Mouse (Mus musculus) cerebellum, postnatal 10 days (tissue): Measurements from ENCODE around the gene Leo1.
"Not testable (repeated sequence)": the region's sequence is repeated elsewhere in the genome, so short reads cannot be mapped to it uniquely, and the experiment has no call there.

ENCODE experiments used
- DNase-seq, 2 experiments: peaks; one replicate each; pipeline ENCODE4 v3.0.0; 2021; ENCODE audit warnings: mixed read lengths in 2 of 2

Leo1 gene

GRCm38 (mm10) chr9:75427366-75428273, 13.7 kb upstream of the Leo1 start:
- DNase-seq, result peak; percentile 84 to 88

DNA sequence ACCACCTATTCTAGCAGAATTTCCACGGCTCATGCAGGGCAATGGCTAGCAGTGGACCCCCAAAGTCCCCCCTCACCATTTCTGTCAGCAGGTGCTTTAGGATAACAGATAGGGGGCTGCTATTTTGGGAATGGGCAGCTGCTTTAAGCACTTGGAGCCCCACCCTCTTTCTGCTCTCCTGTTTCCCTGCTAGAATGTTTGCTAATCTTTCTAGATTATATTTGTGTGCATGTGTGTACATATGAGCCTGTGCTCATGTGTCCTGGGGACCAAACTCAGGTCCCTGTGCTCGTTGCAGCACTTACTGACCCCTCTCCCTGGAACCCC, 13.1 kb upstream of the Leo1 start:
- DNase-seq, result no peak

GRCm38 (mm10) chr9:75429040-75429439, 12.3 kb upstream of the Leo1 start:
- no peak for DNase-seq

DNA sequence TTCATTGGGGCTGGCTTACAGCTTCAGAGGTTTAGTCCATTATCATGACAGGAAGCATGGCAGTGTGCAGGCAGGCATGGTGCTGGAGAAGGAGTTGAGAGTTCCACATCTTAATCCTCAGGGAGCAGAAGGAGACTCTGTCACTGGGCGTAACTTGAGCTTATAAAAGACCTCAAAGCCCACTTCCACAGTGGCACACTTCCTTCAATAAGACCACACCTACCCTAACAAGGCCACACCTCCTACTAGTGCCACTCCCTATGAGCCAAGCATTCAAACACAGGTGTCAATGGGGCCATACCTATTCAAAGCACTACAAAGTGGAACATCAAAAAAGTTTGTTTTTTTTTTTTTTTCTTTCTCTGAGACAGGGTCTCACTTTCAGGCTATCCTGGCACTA, 11.7 kb upstream of the Leo1 start:
- DNase-seq, result no peak

GRCm38 (mm10) chr9:75430822-75431621, 10.3 kb upstream of the Leo1 start:
- peak; percentile 52 to 75 for DNase-seq

- no peak for DNase-seq
Measured at GRCm38 (mm10) chr9:75432694-75433093, 8.6 kb upstream of the Leo1 start.

DNA sequence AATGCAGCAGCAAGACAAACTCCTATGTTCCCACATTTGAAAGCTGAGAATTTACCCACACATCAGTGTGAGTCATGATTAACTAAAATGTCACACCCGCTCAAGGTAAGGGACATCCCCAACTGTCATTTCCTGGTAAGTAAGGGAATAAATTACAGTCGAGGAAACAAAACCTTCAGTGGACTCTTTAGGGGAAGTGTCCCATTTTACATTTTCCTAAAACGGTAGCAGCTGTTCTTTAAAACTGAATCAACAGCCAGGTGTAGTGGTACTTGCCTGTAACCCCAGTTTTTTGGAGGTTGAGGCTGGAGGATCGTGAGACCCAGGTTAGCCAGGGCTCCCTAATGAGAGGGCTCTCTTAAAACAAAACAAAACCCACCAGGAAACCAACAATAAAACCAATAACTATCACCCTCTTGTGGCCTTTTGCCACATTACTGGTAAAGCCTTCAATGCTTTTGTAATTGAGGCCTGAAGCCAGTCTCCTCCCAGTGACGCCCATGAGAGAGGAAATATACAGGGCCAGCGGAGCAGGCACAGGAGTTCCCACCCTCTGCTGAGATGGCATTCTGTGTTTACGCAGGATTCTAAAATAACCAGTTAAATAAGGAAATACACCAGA, 7.0 kb upstream of the Leo1 start:
- DNase-seq, result peak; percentile 78 to 84

DNA sequence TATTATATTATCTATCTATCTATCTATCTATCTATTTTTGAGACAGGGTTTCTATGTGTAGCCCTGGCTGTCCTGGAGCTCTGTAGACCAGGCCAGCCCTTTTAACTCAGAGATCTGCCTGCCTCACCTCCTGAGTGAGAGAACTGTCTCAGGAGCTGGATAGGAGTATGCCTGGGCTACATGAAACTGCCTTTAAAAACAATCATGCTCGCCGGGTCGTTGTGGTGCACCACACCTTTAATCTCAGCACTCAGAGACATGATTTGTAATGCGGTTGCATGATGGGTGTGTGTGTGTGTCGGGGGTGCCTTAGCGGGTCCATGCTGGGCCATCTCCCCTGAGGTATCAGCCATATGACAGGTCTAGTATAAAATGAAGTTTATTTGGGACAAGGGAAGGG, 6.5 kb upstream of the Leo1 start:
- peak; percentile 16 to 23 for DNase-seq

- DNase-seq, result no peak
Measured at GRCm38 (mm10) chr9:75435291-75435690, 6.0 kb upstream of the Leo1 start.

GRCm38 (mm10) chr9:75435918-75436317, 5.4 kb upstream of the Leo1 start:
- DNase-seq, result peak; percentile 85 to 87

DNA sequence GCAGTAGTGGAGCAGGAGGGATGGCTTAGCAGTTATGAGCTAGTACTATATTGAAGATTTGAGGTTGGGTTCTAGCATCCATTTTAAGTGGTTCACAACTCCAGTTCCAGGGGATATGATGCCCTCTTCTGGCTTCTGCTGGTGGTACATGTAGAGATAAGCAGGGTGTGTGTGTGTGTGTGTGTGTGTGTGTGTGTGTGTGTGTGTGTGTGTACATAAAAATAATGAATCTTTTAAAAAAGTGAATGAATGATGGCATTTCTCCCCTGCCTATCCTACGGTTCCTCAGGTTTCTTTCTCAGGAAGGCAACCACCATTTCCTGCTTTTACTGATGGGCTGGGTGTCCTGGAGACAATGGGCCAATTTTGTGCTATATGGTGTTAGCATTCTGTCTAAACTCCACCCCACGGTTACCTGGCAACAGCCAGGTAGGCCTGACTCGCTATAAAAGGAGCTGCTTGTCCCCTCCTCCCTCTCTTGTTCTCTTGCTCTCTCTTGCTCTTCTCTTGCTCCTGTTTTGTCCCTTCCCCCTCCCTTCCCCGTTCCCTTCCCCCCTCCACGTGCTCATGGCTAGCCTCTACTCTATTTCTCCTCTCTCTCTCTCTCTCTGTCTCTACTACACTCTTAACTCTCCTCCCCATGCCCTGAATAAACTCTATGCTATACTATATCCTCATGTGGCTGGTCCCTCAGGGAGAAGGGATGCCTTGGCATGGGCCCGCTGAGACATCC, 3.5 kb upstream of the Leo1 start:
- DNase-seq, result peak; percentile 47 to 64

DNA sequence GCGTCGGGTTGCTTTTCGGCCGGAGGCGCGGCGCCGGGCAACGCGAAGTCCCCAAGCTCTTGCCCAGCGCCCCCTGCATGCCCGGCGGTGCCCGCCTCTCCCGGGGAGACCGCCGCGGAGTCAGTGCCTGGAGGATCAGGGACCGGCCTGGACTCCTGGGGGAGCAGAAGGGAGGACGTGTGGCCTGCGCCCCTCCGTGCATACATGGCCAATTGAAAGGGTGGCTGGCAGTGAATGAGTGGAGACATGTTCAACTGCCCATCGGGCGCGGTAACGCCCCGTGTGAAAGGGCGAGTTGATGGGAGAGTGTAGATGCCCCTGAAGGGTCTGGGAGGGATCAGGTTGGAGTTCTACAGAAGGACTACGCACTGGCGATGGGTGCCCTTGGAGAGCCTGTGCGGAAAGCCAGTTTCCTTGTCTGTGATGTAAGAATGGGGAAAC, 387 bp downstream of the Leo1 start:
- no peak for DNase-seq

- DNase-seq, result no peak
Measured at GRCm38 (mm10) chr9:75444981-75445380, 3.7 kb downstream of the Leo1 start.

GRCm38 (mm10) chr9:75446574-75446973, 5.2 kb downstream of the Leo1 start:
- DNase-seq, result not testable (repeated sequence)

DNA sequence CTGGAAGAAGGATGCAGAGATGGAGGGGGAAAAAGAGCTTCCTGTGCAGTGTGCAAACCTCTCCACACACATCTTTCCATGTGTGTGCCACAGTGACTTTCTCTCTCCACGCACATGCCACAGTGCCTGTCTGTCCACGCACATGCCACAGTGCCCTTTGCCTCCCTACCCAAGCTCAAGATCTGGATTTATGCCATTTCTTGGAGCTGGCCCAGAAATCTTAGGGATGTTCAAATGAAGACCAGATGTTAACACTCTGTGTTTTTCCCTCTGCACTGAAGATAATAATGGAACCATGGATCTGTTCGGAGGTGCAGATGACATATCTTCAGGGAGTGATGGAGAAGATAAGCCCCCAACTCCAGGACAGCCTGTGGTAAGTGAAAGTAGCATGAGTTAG, 6.7 kb downstream of the Leo1 start:
- no peak for DNase-seq

DNA sequence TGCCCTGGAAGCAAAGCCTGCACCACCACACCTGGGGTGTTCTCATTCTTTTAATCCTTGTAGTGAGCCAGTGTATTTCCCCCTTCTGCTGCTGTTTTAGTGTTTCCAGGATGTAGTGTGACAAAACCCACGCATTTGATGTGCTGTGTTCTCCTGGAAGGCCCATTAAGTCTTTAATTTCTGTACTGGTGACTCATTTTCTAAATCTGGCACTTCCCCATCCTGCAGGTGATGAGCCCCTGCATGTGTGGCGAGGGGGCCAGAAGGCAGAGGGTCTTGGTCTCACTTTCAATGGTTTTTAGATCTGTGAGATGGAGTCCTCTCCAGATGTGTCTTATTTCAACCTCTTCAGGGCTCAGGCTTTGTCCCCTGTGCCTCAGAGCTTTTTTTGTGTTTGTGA, 12.7 kb downstream of the Leo1 start:
- DNase-seq, result no peak

DNA sequence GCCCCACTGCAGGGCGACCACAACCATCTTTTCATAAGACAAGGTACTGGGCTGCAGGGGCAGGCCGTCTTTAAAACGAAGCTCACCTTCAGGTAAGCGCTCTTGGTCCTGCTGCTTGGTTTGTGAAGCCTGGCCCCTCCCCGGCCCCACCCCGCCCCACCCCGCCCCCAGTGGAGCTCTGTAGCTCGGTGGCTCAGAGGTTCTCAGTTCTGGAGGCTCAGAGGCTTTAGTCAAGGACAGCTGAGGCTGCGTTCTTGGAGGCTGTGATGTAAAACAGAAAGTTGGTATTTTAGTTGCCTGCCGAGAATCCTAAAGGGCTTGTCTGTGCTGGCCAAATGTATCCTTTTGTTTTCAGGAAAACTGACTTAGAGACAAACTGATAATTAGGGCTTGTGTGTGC, 14.4 kb downstream of the Leo1 start:
- no peak for DNase-seq

- peak in 1 of 2 experiments; percentile 36 for DNase-seq
Measured at GRCm38 (mm10) chr9:75463050-75463660, 21.8 kb downstream of the Leo1 start.

- no peak for DNase-seq
Measured at GRCm38 (mm10) chr9:75465856-75466255, 24.5 kb downstream of the Leo1 start.

GRCm38 (mm10) chr9:75466641-75467040, 25.3 kb downstream of the Leo1 start:
- DNase-seq, result no peak

- no peak for DNase-seq
Measured at GRCm38 (mm10) chr9:75467581-75467980, 26.3 kb downstream of the Leo1 start.

DNA sequence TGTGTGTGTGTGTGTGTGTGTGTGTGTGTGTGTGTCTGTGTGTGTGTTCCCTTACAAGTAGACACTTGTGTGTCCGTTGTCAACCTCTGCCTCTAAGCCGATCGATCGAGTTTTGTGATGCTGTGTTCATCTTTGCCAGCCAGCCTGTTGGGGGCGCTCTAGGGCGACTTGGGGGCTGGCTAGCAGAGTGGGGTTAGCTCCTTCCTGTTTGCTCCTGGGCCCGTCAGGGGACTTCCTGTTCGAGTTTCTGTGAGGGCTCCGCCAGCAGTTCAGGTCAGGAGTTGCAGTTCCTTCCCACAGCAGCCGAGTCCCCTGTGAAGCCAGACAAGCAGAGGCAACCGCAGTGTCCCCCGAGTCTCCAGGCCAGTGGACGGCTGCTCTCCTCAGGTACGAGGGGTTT, 27.0 kb downstream of the Leo1 start:
- no peak for DNase-seq
